Mouse (Mus musculus): ENCODE measurements around the gene Tom1l1. TPM values are rescaled to one million over a fixed set of nuclear protein-coding genes. Genes with fewer than 3 reads are reported as not detected.
"Not testable (repeated sequence)": the region's sequence is repeated elsewhere in the genome, so short reads cannot be mapped to it uniquely, and the experiment has no call there.

Tom1l1 gene
- total and polyA plus RNA-seq, 2 experiments = 4.7 to 20.9 TPM

- H3K4me3 ChIP-seq (ENCODE audit: insufficient read depth, low read depth, low read length) = no peak overlapping the region
- no peaks in the 10 kb centered on the region for H3K79me2 ChIP-seq (ENCODE audit: control insufficient read depth, insufficient read depth, low read length)
- 88% methylated on average over 3 of the region's 3 CpGs for WGBS
- no peak overlapping the region for H3K9ac ChIP-seq (ENCODE audit: low read depth, low read length)
- H3K27ac ChIP-seq (replicated peaks; ENCODE audit: insufficient read depth, low read depth, low read length) = no peak overlapping the region
- no peaks in the 10 kb centered on the region for H3K36me3 ChIP-seq (ENCODE audit: control insufficient read depth, insufficient read depth, low read length)
- H3K4me1 ChIP-seq (ENCODE audit: control insufficient read depth, insufficient read depth, low read length) = no peaks in the 10 kb centered on the region
- TF ChIP-seq POLR2A (IDR thresholded peaks at IDR 0.05; ENCODE audit: extremely low read depth, insufficient read depth, low read length) (no peak), CTCF (IDR thresholded peaks at IDR 0.05; ENCODE audit: low read depth, low read length) (no peak)
- DNase-seq (ENCODE audit: extremely low read depth, low read depth, low spot score) = no peak
- H3K27me3 ChIP-seq (ENCODE audit: control insufficient read depth, insufficient read depth, low read length) = no peaks in the 10 kb centered on the region
These were observed 29.6 kb upstream of the Tom1l1 start for GRCm38 (mm10) chr11:90717719-90718118.

GRCm38 (mm10) chr11:90711596-90711995, 23.4 kb upstream of the Tom1l1 start:
- 68% methylated on average over 9 of the region's 9 CpGs for WGBS
- Histone ChIP-seq H3K27ac (replicated peaks; ENCODE audit: insufficient read depth, low read depth, low read length) (no peak overlapping the region), H3K36me3 (ENCODE audit: control insufficient read depth, insufficient read depth, low read length) (no peaks in the 10 kb centered on the region), H3K4me1 (ENCODE audit: control insufficient read depth, insufficient read depth, low read length) (no peaks in the 10 kb centered on the region), H3K4me3 (ENCODE audit: insufficient read depth, low read depth, low read length) (no peak overlapping the region), H3K79me2 (ENCODE audit: control insufficient read depth, insufficient read depth, low read length) (no peaks in the 10 kb centered on the region), H3K27me3 (ENCODE audit: control insufficient read depth, insufficient read depth, low read length) (no peaks in the 10 kb centered on the region), H3K9ac (ENCODE audit: low read depth, low read length) (no peak overlapping the region)
- DNase-seq (ENCODE audit: extremely low read depth, low read depth, low spot score) = no peak
- TF ChIP-seq POLR2A (IDR thresholded peaks at IDR 0.05; ENCODE audit: extremely low read depth, insufficient read depth, low read length) (no peak), CTCF (IDR thresholded peaks at IDR 0.05; ENCODE audit: low read depth, low read length) (no peak)

GRCm38 (mm10) chr11:90707134-90707533, 19.0 kb upstream of the Tom1l1 start:
- not testable (repeated sequence) for H3K4me3 ChIP-seq (ENCODE audit: insufficient read depth, low read depth, low read length); H3K27me3 ChIP-seq (ENCODE audit: control insufficient read depth, insufficient read depth, low read length); H3K36me3 ChIP-seq (ENCODE audit: control insufficient read depth, insufficient read depth, low read length); H3K79me2 ChIP-seq (ENCODE audit: control insufficient read depth, insufficient read depth, low read length); H3K9ac ChIP-seq (ENCODE audit: low read depth, low read length); DNase-seq (ENCODE audit: extremely low read depth, low read depth, low spot score); H3K27ac ChIP-seq (replicated peaks; ENCODE audit: insufficient read depth, low read depth, low read length); H3K4me1 ChIP-seq (ENCODE audit: control insufficient read depth, insufficient read depth, low read length)
- 97% methylated on average over 1 of the region's 1 CpGs for WGBS

GRCm38 (mm10) chr11:90697480-90698240, 9.5 kb upstream of the Tom1l1 start:
- Histone ChIP-seq H3K9ac (ENCODE audit: low read depth, low read length) (no peak overlapping the region), H3K27me3 (ENCODE audit: control insufficient read depth, insufficient read depth, low read length) (no peaks in the 10 kb centered on the region), H3K4me3 (ENCODE audit: insufficient read depth, low read depth, low read length) (no peak overlapping the region), H3K36me3 (ENCODE audit: control insufficient read depth, insufficient read depth, low read length) (no peaks in the 10 kb centered on the region), H3K4me1 (ENCODE audit: control insufficient read depth, insufficient read depth, low read length) (no peaks in the 10 kb centered on the region), H3K79me2 (ENCODE audit: control insufficient read depth, insufficient read depth, low read length) (no peaks in the 10 kb centered on the region), H3K27ac (replicated peaks; ENCODE audit: insufficient read depth, low read depth, low read length) (no peak overlapping the region)
- DNase-seq (ENCODE audit: extremely low read depth, low read depth, low spot score) = peak; percentile 70
- TF ChIP-seq POLR2A (IDR thresholded peaks at IDR 0.05; ENCODE audit: extremely low read depth, insufficient read depth, low read length) (no peak), CTCF (IDR thresholded peaks at IDR 0.05; ENCODE audit: low read depth, low read length) (peak; percentile 73)
- WGBS = 23% methylated on average over 10 of the region's 10 CpGs

GRCm38 (mm10) chr11:90695811-90696210, 7.6 kb upstream of the Tom1l1 start:
- 58% methylated on average over 9 of the region's 9 CpGs for WGBS
- Histone ChIP-seq H3K9ac (ENCODE audit: low read depth, low read length) (no peak overlapping the region), H3K27ac (replicated peaks; ENCODE audit: insufficient read depth, low read depth, low read length) (no peak overlapping the region), H3K36me3 (ENCODE audit: control insufficient read depth, insufficient read depth, low read length) (no peaks in the 10 kb centered on the region), H3K4me1 (ENCODE audit: control insufficient read depth, insufficient read depth, low read length) (no peaks in the 10 kb centered on the region), H3K27me3 (ENCODE audit: control insufficient read depth, insufficient read depth, low read length) (no peaks in the 10 kb centered on the region), H3K4me3 (ENCODE audit: insufficient read depth, low read depth, low read length) (no peak overlapping the region), H3K79me2 (ENCODE audit: control insufficient read depth, insufficient read depth, low read length) (no peaks in the 10 kb centered on the region)
- no peak for DNase-seq (ENCODE audit: extremely low read depth, low read depth, low spot score)
- no peak for TF ChIP-seq POLR2A (IDR thresholded peaks at IDR 0.05; ENCODE audit: extremely low read depth, insufficient read depth, low read length)
- no peak for TF ChIP-seq CTCF (IDR thresholded peaks at IDR 0.05; ENCODE audit: low read depth, low read length)

- DNase-seq (ENCODE audit: extremely low read depth, low read depth, low spot score) = no peak
- Histone ChIP-seq H3K27me3 (ENCODE audit: control insufficient read depth, insufficient read depth, low read length) (no peaks in the 10 kb centered on the region), H3K79me2 (ENCODE audit: control insufficient read depth, insufficient read depth, low read length) (no peaks in the 10 kb centered on the region), H3K4me1 (ENCODE audit: control insufficient read depth, insufficient read depth, low read length) (no peaks in the 10 kb centered on the region), H3K27ac (replicated peaks; ENCODE audit: insufficient read depth, low read depth, low read length) (no peak overlapping the region), H3K36me3 (ENCODE audit: control insufficient read depth, insufficient read depth, low read length) (no peaks in the 10 kb centered on the region), H3K9ac (ENCODE audit: low read depth, low read length) (no peak overlapping the region), H3K4me3 (ENCODE audit: insufficient read depth, low read depth, low read length) (no peak overlapping the region)
- WGBS = 70% methylated on average over 4 of the region's 4 CpGs
- no peak for TF ChIP-seq POLR2A (IDR thresholded peaks at IDR 0.05; ENCODE audit: extremely low read depth, insufficient read depth, low read length)
- no peak for TF ChIP-seq CTCF (IDR thresholded peaks at IDR 0.05; ENCODE audit: low read depth, low read length)
These were observed 6.0 kb upstream of the Tom1l1 start for GRCm38 (mm10) chr11:90694206-90694605.

Data from liver, adult 2 months (tissue).